Mouse (Mus musculus): ENCODE measurements around the gene Asb18. TPM values are rescaled to one million over a fixed set of nuclear protein-coding genes. Genes with fewer than 3 reads are reported as not detected.

The Asb18 gene
- not detected in 2 replicates for total RNA-seq (2015; ENCODE audit: low replicate concordance)
- total RNA-seq (2017; ENCODE audit: low replicate concordance): not detected in 2 replicates

- no peak for ATAC-seq (replicated peaks; ENCODE audit: low FRiP score, poor library complexity, severe bottlenecking)
Observed at GRCm38 (mm10) chr1:90014446-90014845, at the start of gene Asb18. TSS of gene Asb18 (minus strand) at chr1:90014666.

GRCm38 (mm10) chr1:90060599-90060998 is 46.1 kb upstream of the Asb18 start:
- ATAC-seq (replicated peaks; ENCODE audit: low FRiP score, poor library complexity, severe bottlenecking): no peak

- ATAC-seq (replicated peaks; ENCODE audit: low FRiP score, poor library complexity, severe bottlenecking): no peak
Observed at GRCm38 (mm10) chr1:90060054-90060453, 45.6 kb upstream of the Asb18 start.

GRCm38 (mm10) chr1:90054991-90055390 is 40.5 kb upstream of the Asb18 start:
- ATAC-seq (replicated peaks; ENCODE audit: low FRiP score, poor library complexity, severe bottlenecking): no peak

GRCm38 (mm10) chr1:90051347-90051746 is 36.9 kb upstream of the Asb18 start:
- ATAC-seq (replicated peaks; ENCODE audit: low FRiP score, poor library complexity, severe bottlenecking): no peak

- ATAC-seq (replicated peaks; ENCODE audit: low FRiP score, poor library complexity, severe bottlenecking): no peak
Observed at GRCm38 (mm10) chr1:90050046-90050739, 35.7 kb upstream of the Asb18 start.

GRCm38 (mm10) chr1:90028305-90028704 is 13.8 kb upstream of the Asb18 start:
- ATAC-seq (replicated peaks; ENCODE audit: low FRiP score, poor library complexity, severe bottlenecking): no peak

- ATAC-seq (replicated peaks; ENCODE audit: low FRiP score, poor library complexity, severe bottlenecking): no peak
Observed at GRCm38 (mm10) chr1:90026945-90027344, 12.5 kb upstream of the Asb18 start.

- ATAC-seq (replicated peaks; ENCODE audit: low FRiP score, poor library complexity, severe bottlenecking): no peak
Observed at GRCm38 (mm10) chr1:90020336-90020735, 5.9 kb upstream of the Asb18 start.

GRCm38 (mm10) chr1:90018071-90018470 is 3.6 kb upstream of the Asb18 start:
- ATAC-seq (replicated peaks; ENCODE audit: low FRiP score, poor library complexity, severe bottlenecking): no peak

- no peak for ATAC-seq (replicated peaks; ENCODE audit: low FRiP score, poor library complexity, severe bottlenecking)
Observed at GRCm38 (mm10) chr1:90013273-90013672, 1.2 kb downstream of the Asb18 start.

GRCm38 (mm10) chr1:90012850-90013249 is 1.6 kb downstream of the Asb18 start:
- no peak for ATAC-seq (replicated peaks; ENCODE audit: low FRiP score, poor library complexity, severe bottlenecking)

GRCm38 (mm10) chr1:90012168-90012567 is 2.3 kb downstream of the Asb18 start:
- ATAC-seq (replicated peaks; ENCODE audit: low FRiP score, poor library complexity, severe bottlenecking): no peak

- ATAC-seq (replicated peaks; ENCODE audit: low FRiP score, poor library complexity, severe bottlenecking): no peak
Observed at GRCm38 (mm10) chr1:90010077-90010476, 4.4 kb downstream of the Asb18 start.

- no peak for ATAC-seq (replicated peaks; ENCODE audit: low FRiP score, poor library complexity, severe bottlenecking)
Observed at GRCm38 (mm10) chr1:90009188-90009587, 5.3 kb downstream of the Asb18 start.

- no peak for ATAC-seq (replicated peaks; ENCODE audit: low FRiP score, poor library complexity, severe bottlenecking)
Observed at GRCm38 (mm10) chr1:90006666-90007065, 7.8 kb downstream of the Asb18 start.

- no peak for ATAC-seq (replicated peaks; ENCODE audit: low FRiP score, poor library complexity, severe bottlenecking)
Observed at GRCm38 (mm10) chr1:90000981-90001380, 13.5 kb downstream of the Asb18 start.

GRCm38 (mm10) chr1:89999858-90000257 is 14.6 kb downstream of the Asb18 start:
- no peak for ATAC-seq (replicated peaks; ENCODE audit: low FRiP score, poor library complexity, severe bottlenecking)

- ATAC-seq (replicated peaks; ENCODE audit: low FRiP score, poor library complexity, severe bottlenecking): no peak
Observed at GRCm38 (mm10) chr1:89998696-89999095, 15.8 kb downstream of the Asb18 start.

GRCm38 (mm10) chr1:89998076-89998475 is 16.4 kb downstream of the Asb18 start:
- no peak for ATAC-seq (replicated peaks; ENCODE audit: low FRiP score, poor library complexity, severe bottlenecking)

GRCm38 (mm10) chr1:89992256-89992655 is 22.2 kb downstream of the Asb18 start:
- no peak for ATAC-seq (replicated peaks; ENCODE audit: low FRiP score, poor library complexity, severe bottlenecking)

- no peak for ATAC-seq (replicated peaks; ENCODE audit: low FRiP score, poor library complexity, severe bottlenecking)
Observed at GRCm38 (mm10) chr1:89977261-89977660, 37.2 kb downstream of the Asb18 start.

Data from erythroid progenitor cell, adult 5-6 weeks (primary cell).